Mouse (Mus musculus): ENCODE results near the gene St8sia1. TPM values are rescaled to one million over a fixed set of nuclear protein-coding genes. Genes with fewer than 3 reads are reported as not detected.
"Not testable (repeated sequence)": the region's sequence is repeated elsewhere in the genome, so short reads cannot be mapped to it uniquely, and the experiment has no call there.

The St8sia1 gene
- polyA plus RNA-seq, 1 experiment from 2014 or later = 8.6 TPM

DNA sequence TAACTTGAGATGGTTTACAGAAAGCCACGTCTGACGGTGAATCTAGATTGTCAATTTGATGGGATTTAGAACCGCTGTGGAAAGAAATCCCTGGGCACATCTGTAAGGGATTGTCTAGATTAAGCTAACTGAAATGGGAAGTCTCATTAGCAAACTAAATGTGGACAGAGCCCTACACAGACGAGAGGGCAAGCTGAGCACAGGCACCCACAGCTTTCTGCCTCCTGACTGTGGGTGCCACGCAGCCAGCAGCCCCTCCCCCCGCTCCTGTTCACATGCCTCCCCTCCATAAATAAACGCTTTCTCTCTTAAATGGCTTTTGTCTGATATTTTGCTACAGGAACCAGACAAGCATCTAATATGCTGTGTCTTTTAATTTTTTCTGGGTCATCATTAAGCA, 27.8 kb upstream of the St8sia1 start:
- Histone ChIP-seq H3K4me1 (peaks cover 33% of the 10 kb centered on the region), H3K9ac (replicated peaks) (no peak overlapping the region), H3K4me3 (replicated peaks) (no peak overlapping the region), H3K4me2 (no peak overlapping the region), H3K9me3 (replicated peaks) (no peaks in the 10 kb centered on the region), H3K27ac (replicated peaks) (no peak overlapping the region), H3K36me3 (no peaks in the 10 kb centered on the region), H3K27me3 (replicated peaks) (no peaks in the 10 kb centered on the region)
- WGBS = 35% methylated on average over 7 of the region's 7 CpGs
- no peak for ATAC-seq (ENCODE audit: low FRiP score)

DNA sequence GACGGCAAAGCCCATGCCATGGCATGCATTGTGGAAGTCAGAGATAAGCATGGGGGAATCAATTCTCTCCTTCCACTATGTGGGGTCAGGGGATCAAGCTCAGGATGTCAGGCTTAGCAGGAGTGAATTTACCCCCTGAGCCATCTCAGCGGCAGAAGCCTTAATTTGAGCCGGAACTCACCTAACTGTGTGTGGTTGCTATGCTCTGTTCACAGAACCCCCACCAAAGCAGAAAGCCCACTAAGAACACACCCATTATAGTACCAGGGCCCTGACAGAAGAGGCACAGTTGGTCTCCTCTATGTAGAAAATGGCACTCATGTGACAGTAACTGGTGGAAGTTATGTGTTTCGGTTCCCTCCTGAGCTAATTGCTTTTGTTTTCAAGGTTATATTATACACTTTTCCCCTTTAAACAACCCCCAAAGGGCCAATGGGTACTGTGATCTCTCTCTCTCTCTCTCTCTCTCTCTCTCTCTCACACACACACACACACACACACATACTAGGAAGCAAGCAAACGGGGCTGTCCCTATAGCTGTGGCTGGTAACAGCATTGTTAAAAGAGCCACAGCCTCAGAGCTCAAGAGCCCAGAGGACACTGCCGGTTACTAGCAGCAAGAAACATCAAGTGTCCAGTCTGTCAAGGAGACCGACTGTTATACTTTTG, 27.3 kb upstream of the St8sia1 start:
- WGBS = 34% methylated on average over 7 of the region's 7 CpGs

DNA sequence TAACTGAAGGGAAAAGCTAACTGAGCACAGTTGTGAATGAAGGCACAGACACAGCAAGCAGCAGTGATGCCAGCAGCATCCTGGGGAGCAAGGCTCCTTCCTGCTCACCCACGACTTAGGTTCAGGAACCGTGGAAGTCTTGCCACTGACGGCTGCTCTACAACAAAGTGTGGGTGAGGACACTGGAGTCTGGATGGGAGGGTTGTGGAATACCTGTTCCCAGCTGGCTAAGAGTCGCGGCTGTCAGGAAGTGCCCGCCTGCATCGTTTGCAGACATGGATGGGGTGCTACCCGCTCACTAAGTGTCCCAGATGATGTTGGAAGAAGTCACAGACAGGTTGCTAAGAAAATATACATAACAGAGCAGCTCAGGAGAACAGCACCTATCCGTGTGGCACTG, 26.3 kb upstream of the St8sia1 start:
- no peak overlapping the region for H3K27ac ChIP-seq (replicated peaks)
- H3K4me1 ChIP-seq = peaks cover 33% of the 10 kb centered on the region
- H3K9me3 ChIP-seq (replicated peaks) = no peaks in the 10 kb centered on the region
- ATAC-seq (ENCODE audit: low FRiP score) = no peak
- no peak overlapping the region for H3K4me3 ChIP-seq (replicated peaks)
- no peak overlapping the region for H3K4me2 ChIP-seq
- H3K9ac ChIP-seq (replicated peaks) = no peak overlapping the region
- no peaks in the 10 kb centered on the region for H3K36me3 ChIP-seq
- 84% methylated on average over 9 of the region's 9 CpGs for WGBS
- H3K27me3 ChIP-seq (replicated peaks) = no peaks in the 10 kb centered on the region

More for the DNA sequence above, 27.3 kb upstream of the St8sia1 start:
- H3K27me3 ChIP-seq (replicated peaks) = no peaks in the 10 kb centered on the region
- H3K4me3 ChIP-seq (replicated peaks) = no peak overlapping the region
- no peak overlapping the region for H3K9ac ChIP-seq (replicated peaks)
- peaks cover 33% of the 10 kb centered on the region for H3K4me1 ChIP-seq
- no peak for ATAC-seq (ENCODE audit: low FRiP score)
- no peak overlapping the region for H3K4me2 ChIP-seq
- H3K27ac ChIP-seq (replicated peaks) = no peak overlapping the region
- no peaks in the 10 kb centered on the region for H3K36me3 ChIP-seq
- no peaks in the 10 kb centered on the region for H3K9me3 ChIP-seq (replicated peaks)

DNA sequence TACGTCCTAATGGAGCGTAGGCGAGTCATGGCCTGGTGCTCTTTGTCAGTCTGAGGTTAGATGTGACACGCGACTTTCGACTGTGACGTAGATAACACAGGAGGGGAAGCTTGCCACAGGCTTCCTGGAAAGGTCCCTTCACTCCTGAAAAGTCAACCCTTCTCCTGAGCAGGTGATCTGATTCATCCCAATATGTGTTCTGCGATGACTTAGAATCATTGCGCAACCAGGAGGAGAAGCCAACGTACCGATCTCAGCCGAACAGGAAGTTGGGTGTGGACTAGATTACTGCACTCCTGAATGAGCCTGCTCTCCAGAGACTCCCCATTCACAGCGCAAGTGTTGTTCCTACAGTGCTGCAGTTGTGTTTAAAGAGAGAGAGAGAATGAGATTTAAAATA, 25.2 kb upstream of the St8sia1 start:
- peaks cover 28% of the 10 kb centered on the region for H3K4me1 ChIP-seq
- no peak overlapping the region for H3K27ac ChIP-seq (replicated peaks)
- H3K27me3 ChIP-seq (replicated peaks) = no peaks in the 10 kb centered on the region
- WGBS = 86% methylated on average over 13 of the region's 13 CpGs
- no peak for ATAC-seq (ENCODE audit: low FRiP score)
- H3K4me2 ChIP-seq = no peak overlapping the region
- no peak overlapping the region for H3K9ac ChIP-seq (replicated peaks)
- H3K36me3 ChIP-seq = no peaks in the 10 kb centered on the region
- no peak overlapping the region for H3K4me3 ChIP-seq (replicated peaks)
- no peaks in the 10 kb centered on the region for H3K9me3 ChIP-seq (replicated peaks)

DNA sequence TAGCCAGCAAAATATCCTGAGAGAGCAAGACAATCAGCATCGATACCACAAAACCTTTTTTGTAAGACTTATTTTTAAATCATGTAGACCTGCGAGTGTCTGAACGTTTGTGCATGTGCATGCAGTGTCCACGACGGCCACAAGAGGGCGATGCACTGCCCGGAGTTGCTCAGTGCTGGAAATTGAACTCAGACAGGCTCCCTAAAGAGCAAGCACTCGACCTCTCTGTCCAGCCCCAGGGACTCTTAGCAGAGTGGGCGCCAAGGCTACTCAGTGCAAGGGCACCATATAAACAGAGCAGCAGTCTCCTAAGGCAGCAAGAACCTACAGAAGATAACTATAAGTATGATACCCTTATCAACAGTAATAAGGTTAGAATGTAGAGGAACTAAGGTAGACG, 24.5 kb upstream of the St8sia1 start:
- H3K4me3 ChIP-seq (replicated peaks) = no peak overlapping the region
- no peaks in the 10 kb centered on the region for H3K27me3 ChIP-seq (replicated peaks)
- no peak overlapping the region for H3K9ac ChIP-seq (replicated peaks)
- no peak for ATAC-seq (ENCODE audit: low FRiP score)
- H3K27ac ChIP-seq (replicated peaks) = no peak overlapping the region
- no peaks in the 10 kb centered on the region for H3K9me3 ChIP-seq (replicated peaks)
- WGBS = 29% methylated on average over 10 of the region's 10 CpGs
- H3K4me1 ChIP-seq = peaks cover 22% of the 10 kb centered on the region
- no peak overlapping the region for H3K4me2 ChIP-seq
- H3K36me3 ChIP-seq = no peaks in the 10 kb centered on the region

DNA sequence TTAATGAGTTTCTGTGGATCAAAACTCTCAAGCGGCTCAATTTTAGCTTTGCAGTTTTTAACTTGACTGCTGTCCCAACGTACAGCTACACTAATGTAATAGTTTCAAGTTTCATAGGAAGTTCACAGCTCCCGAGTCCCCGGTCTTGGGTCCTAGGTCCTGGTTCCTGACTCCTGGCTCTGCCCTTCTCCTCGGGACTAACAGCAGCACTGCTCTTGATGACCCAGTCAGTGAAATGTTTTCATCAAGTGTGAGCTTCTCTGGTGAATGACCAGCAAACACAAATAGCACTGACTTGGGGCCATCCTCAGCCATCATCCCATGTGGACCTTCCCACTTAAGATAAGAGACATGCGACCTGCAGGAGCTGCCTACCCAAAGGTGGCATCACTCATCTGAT, 24.0 kb upstream of the St8sia1 start:
- no peak overlapping the region for H3K4me3 ChIP-seq (replicated peaks)
- no peaks in the 10 kb centered on the region for H3K27me3 ChIP-seq (replicated peaks)
- H3K36me3 ChIP-seq = no peaks in the 10 kb centered on the region
- no peak overlapping the region for H3K9ac ChIP-seq (replicated peaks)
- no peak overlapping the region for H3K4me2 ChIP-seq
- H3K27ac ChIP-seq (replicated peaks) = no peak overlapping the region
- ATAC-seq (ENCODE audit: low FRiP score) = no peak
- 83% methylated on average over 6 of the region's 6 CpGs for WGBS
- no peaks in the 10 kb centered on the region for H3K9me3 ChIP-seq (replicated peaks)
- peaks cover 19% of the 10 kb centered on the region for H3K4me1 ChIP-seq

DNA sequence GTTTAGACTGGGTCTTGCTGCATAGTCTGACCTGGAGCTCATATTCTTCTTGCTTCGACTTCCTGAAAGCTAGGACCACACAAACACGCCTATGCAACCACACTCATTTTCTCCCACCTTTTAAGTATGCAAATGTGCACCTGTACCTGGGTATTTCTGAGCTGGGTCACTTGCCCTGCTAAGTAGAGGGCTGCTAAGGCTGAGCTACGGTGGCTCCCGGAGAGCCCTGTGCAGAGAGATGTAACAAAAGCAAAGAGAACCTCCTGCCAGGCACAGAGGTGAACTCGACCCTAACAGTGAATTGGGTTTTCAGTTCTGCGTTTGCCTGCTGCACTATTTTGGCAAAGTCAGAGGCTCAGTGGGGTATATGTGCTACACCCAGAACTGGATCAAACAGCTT, 23.4 kb upstream of the St8sia1 start:
- H3K27me3 ChIP-seq (replicated peaks) = no peaks in the 10 kb centered on the region
- WGBS = 75% methylated on average over 6 of the region's 6 CpGs

DNA sequence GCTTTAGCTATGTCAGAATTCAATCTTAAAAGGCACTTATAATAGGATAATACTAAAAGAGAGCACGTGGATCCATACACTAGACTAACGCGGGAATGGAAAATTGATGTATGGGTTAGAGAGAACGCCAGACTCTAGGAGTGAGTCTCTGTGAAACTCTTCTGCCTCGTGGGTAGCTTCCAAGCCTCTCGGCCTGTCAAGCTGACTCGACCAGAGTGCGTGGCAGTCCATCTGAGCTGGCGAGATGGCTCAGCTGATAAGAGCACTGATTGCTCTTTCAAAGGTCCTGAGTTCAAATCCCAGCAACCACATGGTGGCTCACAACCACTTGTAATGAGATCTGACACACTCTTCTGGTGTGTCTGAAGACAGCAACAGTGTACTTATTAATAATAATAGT, 22.5 kb upstream of the St8sia1 start:
- not testable (repeated sequence) for H3K36me3 ChIP-seq; H3K4me2 ChIP-seq; H3K9me3 ChIP-seq (replicated peaks); H3K27me3 ChIP-seq (replicated peaks); H3K4me3 ChIP-seq (replicated peaks); H3K9ac ChIP-seq (replicated peaks); ATAC-seq (ENCODE audit: low FRiP score); H3K27ac ChIP-seq (replicated peaks); H3K4me1 ChIP-seq
- WGBS = 91% methylated on average over 9 of the region's 9 CpGs

More for the DNA sequence above, 23.4 kb upstream of the St8sia1 start:
- H3K36me3 ChIP-seq = no peaks in the 10 kb centered on the region
- peaks cover 16% of the 10 kb centered on the region for H3K4me1 ChIP-seq
- no peak for ATAC-seq (ENCODE audit: low FRiP score)
- H3K4me2 ChIP-seq = no peak overlapping the region
- no peak overlapping the region for H3K9ac ChIP-seq (replicated peaks)
- H3K4me3 ChIP-seq (replicated peaks) = no peak overlapping the region
- H3K9me3 ChIP-seq (replicated peaks) = no peaks in the 10 kb centered on the region
- H3K27ac ChIP-seq (replicated peaks) = no peak overlapping the region

DNA sequence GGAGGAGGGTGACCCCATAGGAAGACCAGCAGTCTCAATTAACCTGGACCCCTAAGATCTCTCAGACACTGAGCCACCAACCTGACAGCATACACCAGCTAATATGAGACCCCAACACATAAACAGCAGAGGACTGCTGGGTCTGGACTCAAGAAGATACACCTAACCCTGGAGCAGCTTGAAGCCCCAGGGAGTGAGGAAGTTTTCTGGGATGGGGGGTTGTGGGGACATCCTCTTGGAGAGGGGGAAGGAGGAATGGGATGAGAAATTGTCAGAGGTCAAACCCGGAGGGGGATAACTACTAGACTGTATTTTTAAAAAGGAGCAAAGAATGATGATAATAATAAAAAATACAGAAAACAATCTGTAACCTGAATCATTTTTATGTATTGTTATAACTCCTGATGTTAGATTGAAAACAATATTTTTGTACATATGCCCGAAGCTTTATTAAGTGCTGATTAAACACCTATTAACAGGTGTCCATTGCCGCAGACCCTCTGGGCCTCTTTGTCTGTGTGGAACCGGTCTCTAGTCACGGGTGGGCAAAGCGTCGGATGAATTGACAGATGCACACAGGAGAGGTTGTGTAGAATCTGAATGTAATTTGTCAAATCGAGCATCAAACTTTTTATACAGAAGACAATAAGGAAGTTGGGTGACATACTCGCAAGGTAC, 21.4 kb upstream of the St8sia1 start:
- not testable (repeated sequence) for H3K4me1 ChIP-seq; H3K4me3 ChIP-seq (replicated peaks); H3K4me2 ChIP-seq; H3K27me3 ChIP-seq (replicated peaks); H3K27ac ChIP-seq (replicated peaks); H3K36me3 ChIP-seq; ATAC-seq (ENCODE audit: low FRiP score); H3K9ac ChIP-seq (replicated peaks); H3K9me3 ChIP-seq (replicated peaks)
- 94% methylated on average over 9 of the region's 9 CpGs for WGBS

DNA sequence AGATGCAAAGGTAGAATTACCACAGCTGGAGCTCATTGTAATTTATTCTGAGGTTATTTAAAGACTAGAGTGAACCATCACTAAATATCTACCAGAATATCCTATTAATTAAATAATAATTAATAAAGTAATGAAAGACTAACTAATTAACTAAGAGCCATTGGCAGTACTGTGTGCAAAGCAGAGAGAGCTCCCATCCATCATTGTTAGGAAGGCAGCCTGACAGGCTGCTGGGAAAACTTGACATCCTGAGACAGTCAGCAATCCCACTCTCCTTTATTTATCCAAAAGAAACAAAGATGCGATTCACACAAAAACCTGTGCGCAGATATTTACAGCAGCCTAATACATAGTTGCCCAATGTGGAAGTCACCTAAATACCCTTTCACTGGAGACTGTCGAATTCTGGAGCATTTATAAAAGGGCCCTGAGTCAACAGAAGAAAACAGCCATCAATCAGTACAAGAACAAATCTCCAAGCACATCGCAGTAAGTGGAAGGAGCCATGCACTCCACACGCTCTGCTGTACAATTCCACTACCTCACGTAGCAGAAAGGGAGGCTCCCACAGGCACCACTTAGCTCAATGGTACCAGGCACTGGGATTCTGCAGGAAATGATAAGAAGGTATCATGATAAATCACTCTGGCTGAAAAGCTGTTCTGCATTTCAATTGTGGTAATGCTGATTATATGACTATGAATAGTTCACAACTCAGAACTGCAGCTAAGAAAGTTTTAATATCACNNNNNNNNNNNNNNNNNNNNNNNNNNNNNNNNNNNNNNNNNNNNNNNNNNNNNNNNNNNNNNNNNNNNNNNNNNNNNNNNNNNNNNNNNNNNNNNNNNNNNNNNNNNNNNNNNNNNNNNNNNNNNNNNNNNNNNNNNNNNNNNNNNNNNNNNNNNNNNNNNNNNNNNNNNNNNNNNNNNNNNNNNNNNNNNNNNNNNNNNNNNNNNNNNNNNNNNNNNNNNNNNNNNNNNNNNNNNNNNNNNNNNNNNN, 15.7 kb upstream of the St8sia1 start:
- Histone ChIP-seq H3K9me3 (replicated peaks) (no peaks in the 10 kb centered on the region), H3K27me3 (replicated peaks) (no peaks in the 10 kb centered on the region), H3K4me3 (replicated peaks) (no peak overlapping the region), H3K9ac (replicated peaks) (no peak overlapping the region), H3K4me1 (peaks cover 18% of the 10 kb centered on the region), H3K27ac (replicated peaks) (peak overlapping the region; percentile 63), H3K4me2 (peak overlapping the region; percentile 9; the same call in 1 of the 2 replicates), H3K36me3 (no peaks in the 10 kb centered on the region)
- WGBS = 29% methylated on average over 6 of the region's 6 CpGs
- ATAC-seq (ENCODE audit: low FRiP score) = peak; percentile 83

DNA sequence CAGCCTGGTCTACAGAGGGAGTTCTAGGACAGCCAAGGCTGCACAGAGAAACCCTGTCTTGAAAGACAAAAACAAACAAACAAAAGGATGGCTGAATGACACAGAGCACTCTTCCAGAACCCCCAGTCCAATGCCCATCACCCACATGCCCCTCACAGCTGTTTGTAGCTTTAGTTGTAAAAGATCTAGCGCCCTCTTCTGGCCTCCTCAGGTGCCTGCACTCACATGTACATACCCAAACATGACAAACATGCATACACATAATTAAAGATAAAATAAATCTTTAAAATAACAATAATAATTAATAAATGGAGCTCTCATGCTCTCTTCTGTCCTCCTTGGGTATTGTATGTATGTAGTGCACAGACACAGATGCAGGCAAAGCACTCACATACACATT, 13.0 kb upstream of the St8sia1 start:
- H3K9me3 ChIP-seq (replicated peaks) = no peaks in the 10 kb centered on the region
- no peak overlapping the region for H3K4me3 ChIP-seq (replicated peaks)
- no peak overlapping the region for H3K4me2 ChIP-seq
- no peak overlapping the region for H3K9ac ChIP-seq (replicated peaks)
- 75% methylated on average over 1 of the region's 1 CpGs for WGBS
- no peak overlapping the region for H3K27ac ChIP-seq (replicated peaks)
- no peak for ATAC-seq (ENCODE audit: low FRiP score)
- peaks cover 18% of the 10 kb centered on the region for H3K4me1 ChIP-seq
- no peaks in the 10 kb centered on the region for H3K36me3 ChIP-seq
- H3K27me3 ChIP-seq (replicated peaks) = no peaks in the 10 kb centered on the region

Data from neural tube, embryonic 15.5 days (tissue).